Mouse (Mus musculus): Measurements from ENCODE around the gene Ube2n. TPM values are rescaled to one million over a fixed set of nuclear protein-coding genes. Genes with fewer than 3 reads are reported as not detected.

Gene Ube2n
- total RNA-seq (2017): 79.7 and 91.8 TPM in 2 replicates

DNA sequence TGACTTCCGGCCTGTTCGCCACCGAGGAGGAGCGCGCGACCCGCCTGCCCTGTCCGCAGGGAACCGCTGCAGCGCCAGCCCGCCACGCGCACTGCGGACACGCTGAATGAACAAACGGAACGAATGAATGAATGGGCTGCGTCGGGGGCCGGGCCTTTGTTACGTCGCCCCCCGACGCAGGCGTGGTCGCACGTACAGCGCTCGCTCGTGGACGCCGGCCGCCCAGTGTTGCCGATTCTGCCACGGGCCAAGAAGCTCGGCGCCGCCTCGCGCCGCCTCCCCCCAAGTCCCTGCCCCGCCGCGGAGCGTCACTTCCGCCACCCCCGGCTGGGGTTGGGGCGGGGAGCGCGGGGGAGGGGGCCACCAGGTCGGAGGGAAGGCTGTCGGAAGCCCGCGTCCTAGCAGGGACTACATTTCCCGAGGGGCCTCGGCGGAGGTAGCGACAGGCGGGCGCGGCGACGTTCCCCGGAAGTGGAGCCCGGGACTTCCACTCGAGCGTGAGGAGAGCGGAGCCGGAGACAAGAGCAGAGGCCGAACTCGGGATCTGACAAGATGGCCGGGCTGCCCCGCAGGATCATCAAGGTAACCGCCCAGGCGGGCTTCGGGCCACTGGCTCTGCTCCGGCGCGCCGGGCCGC, at the start of gene Ube2n:
Ube2n (plus strand) TSS at position 490 of the 637 bp plus-strand sequence.
- ATAC-seq (ENCODE audit: extremely low read depth, insufficient number of reproducible peaks, low FRiP score, poor library complexity, severe bottlenecking): peak; percentile 86

DNA sequence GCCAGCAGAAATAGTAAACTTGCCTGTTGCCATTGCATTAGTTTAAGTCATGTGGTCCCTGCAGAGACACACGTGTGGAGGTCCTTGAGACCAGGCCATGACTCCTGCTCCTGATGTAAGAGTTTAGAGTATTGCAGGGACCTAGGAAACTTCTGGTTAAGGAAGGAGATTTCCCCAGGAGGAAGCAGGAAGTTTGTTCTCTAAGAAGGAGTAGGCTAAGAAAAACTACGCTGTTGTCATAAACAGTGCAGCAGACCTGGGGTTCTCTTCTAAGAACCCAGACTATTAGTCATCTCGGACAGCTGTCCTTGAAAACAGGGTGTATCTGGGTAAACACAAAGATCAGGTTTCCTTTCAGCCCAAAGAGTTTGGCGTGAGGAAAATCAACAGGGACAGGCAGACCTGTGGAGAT, 49.5 kb upstream of the Ube2n start:
- ATAC-seq (ENCODE audit: extremely low read depth, insufficient number of reproducible peaks, low FRiP score, poor library complexity, severe bottlenecking): no peak

- no peak for ATAC-seq (ENCODE audit: extremely low read depth, insufficient number of reproducible peaks, low FRiP score, poor library complexity, severe bottlenecking)
Measured at GRCm38 (mm10) chr10:95468894-95469293, 46.1 kb upstream of the Ube2n start.

GRCm38 (mm10) chr10:95471186-95471585, 43.8 kb upstream of the Ube2n start:
- ATAC-seq (ENCODE audit: extremely low read depth, insufficient number of reproducible peaks, low FRiP score, poor library complexity, severe bottlenecking): no peak

GRCm38 (mm10) chr10:95471889-95472547, 42.9 kb upstream of the Ube2n start:
- no peak for ATAC-seq (ENCODE audit: extremely low read depth, insufficient number of reproducible peaks, low FRiP score, poor library complexity, severe bottlenecking)

DNA sequence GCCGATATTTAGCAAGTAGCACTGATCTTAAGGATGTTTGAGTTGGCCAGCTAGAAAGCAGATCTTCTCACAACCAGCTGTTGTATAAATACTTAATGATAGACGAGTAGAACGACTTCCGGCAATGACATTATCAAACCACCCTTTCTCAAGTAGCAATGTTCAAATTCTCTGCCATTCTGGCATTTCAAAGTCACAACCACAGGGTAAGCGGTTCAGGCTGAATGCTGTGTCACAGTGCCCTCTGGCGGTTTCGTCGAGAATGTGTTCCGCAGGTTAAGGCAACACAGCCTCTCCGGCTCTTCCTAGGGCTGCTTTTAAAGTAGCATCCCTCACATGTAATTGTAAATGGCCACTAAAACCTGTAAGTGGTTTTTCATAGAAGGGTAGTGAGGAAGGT, 39.0 kb upstream of the Ube2n start:
- ATAC-seq (ENCODE audit: extremely low read depth, insufficient number of reproducible peaks, low FRiP score, poor library complexity, severe bottlenecking): peak; percentile 93

- no peak for ATAC-seq (ENCODE audit: extremely low read depth, insufficient number of reproducible peaks, low FRiP score, poor library complexity, severe bottlenecking)
Measured at GRCm38 (mm10) chr10:95477516-95477915, 37.4 kb upstream of the Ube2n start.

DNA sequence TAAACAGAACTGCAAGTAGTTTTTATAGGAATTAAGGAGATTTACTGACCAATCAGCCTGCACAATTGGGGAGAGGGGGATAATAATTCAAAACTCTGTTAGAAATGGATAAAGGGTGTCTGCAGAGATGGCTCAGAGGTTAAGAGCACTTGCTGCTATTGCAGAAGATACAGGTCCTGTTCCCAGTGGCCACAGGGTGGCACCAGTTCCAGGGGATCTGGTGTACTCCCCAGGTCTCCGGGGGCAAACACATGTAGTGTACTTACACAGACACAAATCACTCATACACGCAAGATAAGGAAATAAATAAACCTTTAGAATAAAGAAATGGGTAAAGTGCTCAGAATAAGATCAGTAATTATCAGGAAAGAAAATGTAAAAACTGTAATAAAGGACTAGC, 25.3 kb upstream of the Ube2n start:
- no peak for ATAC-seq (ENCODE audit: extremely low read depth, insufficient number of reproducible peaks, low FRiP score, poor library complexity, severe bottlenecking)

DNA sequence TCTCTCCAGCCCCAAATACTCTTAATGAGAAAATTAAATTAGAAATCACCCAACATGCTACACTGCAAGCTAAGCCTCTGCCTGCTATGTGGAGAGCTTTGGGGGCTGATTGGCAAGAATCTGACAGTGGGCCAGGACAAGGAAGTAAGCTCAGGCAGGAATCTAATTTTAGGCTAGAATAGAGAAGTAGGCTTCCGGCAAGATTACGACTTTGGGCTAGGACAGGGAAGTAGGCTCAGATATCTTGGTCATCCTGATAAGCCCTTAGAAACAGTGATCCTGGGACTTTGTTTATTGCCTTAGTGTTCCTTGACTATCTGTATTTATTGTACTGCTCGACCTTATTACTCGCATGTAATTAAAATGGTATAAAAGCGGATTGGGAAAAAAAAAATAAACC, 20.7 kb upstream of the Ube2n start:
- no peak for ATAC-seq (ENCODE audit: extremely low read depth, insufficient number of reproducible peaks, low FRiP score, poor library complexity, severe bottlenecking)

DNA sequence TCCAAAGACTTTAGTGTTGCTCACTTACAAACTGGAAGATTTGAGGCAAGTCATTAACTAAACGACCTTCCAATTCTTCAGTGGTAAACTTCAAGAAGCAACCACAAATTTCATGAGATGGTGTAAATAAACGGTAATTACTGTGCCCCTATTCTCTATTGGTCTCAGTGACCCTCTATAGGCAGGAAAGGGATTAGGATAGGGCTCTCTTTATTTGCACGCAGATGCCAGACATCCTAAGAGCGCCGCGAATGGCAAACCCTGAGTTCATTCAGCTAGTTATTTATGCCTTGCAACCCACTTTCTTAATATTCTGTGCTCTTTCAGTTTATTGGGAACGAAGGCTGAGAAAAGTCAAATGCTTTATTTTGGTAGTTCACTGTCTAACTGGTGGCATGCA, 13.9 kb upstream of the Ube2n start:
- no peak for ATAC-seq (ENCODE audit: extremely low read depth, insufficient number of reproducible peaks, low FRiP score, poor library complexity, severe bottlenecking)

DNA sequence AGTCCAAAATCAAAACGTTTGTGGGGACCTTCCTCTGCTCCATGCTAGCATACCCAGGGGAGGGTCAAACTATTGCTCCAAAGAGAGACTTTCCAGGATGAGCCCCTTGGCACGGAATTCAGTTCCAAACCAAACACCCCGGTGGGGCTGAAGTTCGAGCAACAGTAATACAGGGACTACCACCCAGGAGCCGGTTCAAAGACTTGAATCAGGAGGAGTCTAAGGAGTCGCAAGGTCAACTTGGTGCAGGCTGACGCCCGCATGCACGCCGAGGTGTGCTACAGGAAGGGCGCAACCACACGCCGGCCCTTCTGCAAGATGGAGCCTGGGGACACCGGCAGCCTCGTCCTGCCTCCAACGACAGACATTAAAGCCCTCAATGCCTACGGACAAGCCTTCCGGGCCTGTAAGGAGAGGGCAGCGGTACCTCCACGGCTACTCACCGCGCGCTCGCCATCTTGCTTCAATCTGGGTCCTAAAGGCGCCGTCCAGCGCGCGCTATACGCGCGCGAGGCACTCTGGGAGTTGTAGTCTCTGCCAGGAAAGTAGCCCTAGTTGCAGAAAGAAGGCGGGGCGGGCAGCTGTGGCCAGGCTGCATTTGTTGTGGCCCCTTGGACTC, 13.4 kb upstream of the Ube2n start, which contains the start of gene Mrpl42:
Mrpl42 (minus strand) TSS at position 478 of the 619 bp plus-strand sequence.
- ATAC-seq (ENCODE audit: extremely low read depth, insufficient number of reproducible peaks, low FRiP score, poor library complexity, severe bottlenecking): peak; percentile 97

DNA sequence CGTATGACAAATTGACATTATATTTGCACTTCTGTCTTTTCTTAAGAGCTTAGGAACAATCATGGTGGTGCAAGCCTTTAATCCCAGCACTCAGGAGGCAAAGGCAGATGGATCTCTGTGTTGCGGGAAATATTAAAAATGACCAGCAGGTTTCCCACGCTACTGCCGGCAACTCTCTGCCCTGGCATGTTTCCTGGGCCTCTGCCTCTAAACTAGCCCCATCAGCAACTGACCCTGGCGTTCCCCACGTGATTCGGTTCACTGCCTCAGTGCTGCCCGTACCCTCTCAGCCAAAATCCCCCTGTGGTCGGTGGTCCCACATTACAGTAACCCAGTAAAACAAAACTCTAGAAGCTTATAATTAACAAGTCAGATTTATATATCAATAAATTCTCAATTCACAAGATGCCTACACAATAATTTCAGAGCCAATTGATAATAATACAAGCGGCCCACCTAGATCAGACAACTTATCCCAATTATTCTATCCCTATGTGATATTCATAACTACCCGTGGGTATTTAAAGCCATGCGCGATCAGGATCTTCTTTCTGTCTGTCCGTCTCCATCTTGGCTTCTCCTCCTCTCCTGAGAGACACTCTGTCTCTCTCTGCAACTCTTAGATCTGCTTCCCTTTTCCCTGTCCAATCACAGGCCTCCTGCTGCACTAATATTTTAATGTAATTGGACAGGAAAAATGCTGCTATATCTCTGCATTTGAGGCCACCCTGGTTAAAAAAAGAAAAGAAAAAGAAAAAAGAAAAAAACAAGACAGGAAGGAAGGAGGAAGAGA, 11.3 kb upstream of the Ube2n start:
- no peak for ATAC-seq (ENCODE audit: extremely low read depth, insufficient number of reproducible peaks, low FRiP score, poor library complexity, severe bottlenecking)

DNA sequence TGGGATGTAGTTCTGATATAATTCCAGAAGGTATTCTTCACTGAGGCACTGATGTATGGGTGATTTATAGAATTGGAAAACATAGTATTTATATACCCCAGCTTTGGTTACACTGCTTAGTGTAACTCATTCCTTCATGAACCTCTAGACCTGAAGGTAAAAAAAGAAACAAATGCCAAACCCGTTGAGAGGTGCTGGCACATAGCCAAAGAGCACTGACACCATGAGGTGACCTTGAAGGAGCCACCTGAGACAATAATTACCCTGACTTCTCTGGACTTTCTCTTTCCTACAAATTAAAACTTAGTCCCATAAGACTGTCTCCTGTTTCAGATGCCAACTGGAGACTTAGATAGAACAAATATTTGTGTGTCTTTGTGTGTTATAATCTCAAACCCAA, 10.6 kb upstream of the Ube2n start:
- no peak for ATAC-seq (ENCODE audit: extremely low read depth, insufficient number of reproducible peaks, low FRiP score, poor library complexity, severe bottlenecking)

- no peak for ATAC-seq (ENCODE audit: extremely low read depth, insufficient number of reproducible peaks, low FRiP score, poor library complexity, severe bottlenecking)
Measured at GRCm38 (mm10) chr10:95508126-95508525, 6.8 kb upstream of the Ube2n start.

DNA sequence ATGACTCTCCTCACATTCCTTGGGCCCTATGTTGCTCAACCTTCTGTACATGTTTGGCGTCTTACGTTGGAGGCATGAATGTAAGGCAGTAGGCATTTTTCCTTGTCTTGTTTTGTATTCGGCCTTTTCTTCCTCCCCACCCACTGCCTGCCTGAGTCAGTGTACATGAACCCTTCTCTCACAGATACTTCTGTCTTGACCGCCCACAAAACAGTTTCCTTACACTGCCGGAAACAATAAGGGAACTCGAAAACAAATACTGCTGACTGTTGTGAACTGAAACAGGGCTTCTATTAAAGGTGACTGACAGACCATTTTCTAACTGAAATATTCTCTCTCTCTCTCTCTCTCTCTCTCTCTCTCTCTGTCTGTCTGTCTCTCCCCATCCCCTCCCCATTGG, 6.2 kb upstream of the Ube2n start:
- peak; percentile 60; the same call in 1 of the 2 replicates for ATAC-seq (ENCODE audit: extremely low read depth, insufficient number of reproducible peaks, low FRiP score, poor library complexity, severe bottlenecking)

GRCm38 (mm10) chr10:95509263-95509662, 5.7 kb upstream of the Ube2n start:
- no peak for ATAC-seq (ENCODE audit: extremely low read depth, insufficient number of reproducible peaks, low FRiP score, poor library complexity, severe bottlenecking)

DNA sequence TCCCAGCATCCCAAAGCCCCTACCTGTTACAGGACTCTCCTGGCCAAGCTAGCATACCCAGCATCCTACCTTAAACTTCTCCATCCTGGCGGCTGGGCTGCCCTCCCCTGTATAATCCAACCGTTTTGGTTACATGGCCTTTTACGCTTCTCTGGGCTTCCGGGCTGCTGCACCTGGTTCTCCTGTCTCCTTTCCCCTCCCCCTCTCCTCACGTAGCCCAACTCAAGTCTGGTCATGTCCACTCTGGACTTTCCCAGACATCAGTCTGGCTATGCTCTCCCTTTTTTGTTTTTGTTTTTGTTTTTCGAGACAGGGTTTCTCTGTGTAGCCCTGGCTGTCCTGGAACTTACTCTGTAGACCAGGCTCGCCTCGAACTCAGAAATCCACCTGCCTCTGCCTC, 2.3 kb upstream of the Ube2n start:
- no peak for ATAC-seq (ENCODE audit: extremely low read depth, insufficient number of reproducible peaks, low FRiP score, poor library complexity, severe bottlenecking)

GRCm38 (mm10) chr10:95513768-95514556, 983 bp upstream of the Ube2n start:
- ATAC-seq (ENCODE audit: extremely low read depth, insufficient number of reproducible peaks, low FRiP score, poor library complexity, severe bottlenecking): no peak

Measured in neutrophil, adult 5-6 weeks (primary cell).